ENCODE assay signal across 8 mouse cellular contexts in the genomic region with DNA sequence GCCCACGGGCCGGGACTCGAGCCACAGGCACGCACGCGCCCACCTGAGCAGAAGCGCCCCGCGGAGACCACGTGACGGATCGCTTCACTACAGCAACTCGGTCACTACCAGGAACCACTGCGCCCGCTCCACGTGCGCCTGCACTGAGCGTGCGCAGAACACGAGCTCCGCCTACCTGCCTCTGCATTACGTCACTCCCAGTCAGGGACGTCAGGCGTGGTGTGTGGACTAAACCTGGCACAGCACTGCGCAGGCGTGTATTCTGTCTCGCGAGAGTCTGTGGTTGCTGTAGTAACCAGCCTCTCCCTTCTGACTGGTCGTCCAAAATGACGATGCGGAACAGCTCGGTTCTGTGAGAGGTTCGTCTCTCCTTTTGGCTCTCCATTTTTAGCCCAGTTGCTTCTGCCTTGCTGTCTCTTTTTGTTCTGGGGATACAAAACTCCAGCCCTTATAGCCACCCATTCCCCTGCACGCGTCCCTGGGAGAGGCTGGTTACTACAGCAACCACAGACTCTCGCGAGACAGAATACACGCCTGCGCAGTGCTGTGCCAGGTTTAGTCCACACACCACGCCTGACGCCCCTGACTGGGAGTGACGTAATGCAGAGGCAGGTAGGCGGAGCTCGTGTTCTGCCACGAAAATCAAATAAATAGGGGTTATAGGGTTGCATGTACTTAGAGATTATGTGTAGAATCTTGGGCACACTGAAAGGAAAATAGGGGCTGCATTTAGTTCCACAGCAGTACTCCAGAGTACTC. TPM values are rescaled to one million over a fixed set of nuclear protein-coding genes. Genes with fewer than 3 reads are reported as not detected.
DNase-seq lines count a peak whose midpoint lies in the region; ATAC-seq and TF ChIP-seq lines count a peak whose summit lies in the region.

Rpp38 (minus strand) TSS at position 160 of the 759 bp plus-strand sequence.

- H3K9ac ChIP-seq in ES-E14 (ENCODE audit: insufficient read depth, low read depth, low read length, poor library complexity, severe bottlenecking), result peak within 1 kb of the TSS; percentile 95
- peak within 1 kb of the TSS; percentile 82 for H3K9ac ChIP-seq in forebrain, embryonic 16.5 days (replicated peaks; ENCODE audit: low read depth, low read length)
- peak within 1 kb of the TSS; percentile 68 for H3K9ac ChIP-seq in lung, embryonic 15.5 days

- peak; percentile 97 for ATAC-seq in forebrain, embryonic 16.5 days
- ATAC-seq in lung, embryonic 15.5 days (ENCODE audit: borderline replicate concordance, extremely low read depth, low FRiP score, low TSS enrichment), result peak; percentile 98

- H3K4me2 ChIP-seq in forebrain, embryonic 16.5 days (ENCODE audit: low read length), result peak within 1 kb of the TSS; percentile 78
- peak within 1 kb of the TSS; percentile 62 for H3K4me2 ChIP-seq in lung, embryonic 15.5 days

- peaks cover 5% of the 10 kb centered on the region for H3K27me3 ChIP-seq in forebrain, embryonic 16.5 days (replicated peaks; ENCODE audit: control insufficient read depth, insufficient read depth, low read length)
- H3K27me3 ChIP-seq in lung, embryonic 15.5 days, result peaks cover 14% of the 10 kb centered on the region

- peak; percentile 90 for DNase-seq in ES-E14 (ENCODE audit: low read depth, low spot score)
- DNase-seq in cerebellum, adult 11-12 months, result peak; percentile 99
- peak; percentile 97 for DNase-seq in heart, postnatal 4 days
- peak; percentile 99 for DNase-seq in layer of hippocampus, adult 8-10 months (ENCODE audit: low spot score in 2 of 2)
- DNase-seq in ovary, adult 18-20 months (ENCODE audit: low spot score), result peak; percentile 98
- DNase-seq in thymus, postnatal 0 days (ENCODE audit: low spot score), result peak; percentile 99

- H3K4me1 ChIP-seq in ES-E14 (ENCODE audit: control insufficient read depth in 2 of 2, insufficient read depth in 2 of 2, low read length in 2 of 2, poor library complexity in 1 of 2), result peaks cover 0 to 4% of the 10 kb centered on the region in 2 experiments; a peak in 2 of 4 replicates
- H3K4me1 ChIP-seq in forebrain, embryonic 16.5 days (replicated peaks; ENCODE audit: control insufficient read depth, insufficient read depth, low read length), result peaks cover 24% of the 10 kb centered on the region
- peaks cover 24% of the 10 kb centered on the region for H3K4me1 ChIP-seq in lung, embryonic 15.5 days

- H3K27ac ChIP-seq in ES-E14 (ENCODE audit: insufficient read depth, low read depth, low read length, poor library complexity, severe bottlenecking), result peak within 1 kb of the TSS; percentile 72
- H3K27ac ChIP-seq in forebrain, embryonic 16.5 days (ENCODE audit: low read length), result peak within 1 kb of the TSS; percentile 85
- H3K27ac ChIP-seq in lung, embryonic 15.5 days, result peak within 1 kb of the TSS; percentile 78

- H3K4me3 ChIP-seq in ES-E14 (ENCODE audit: insufficient read depth in 1 of 2, low read depth in 1 of 2, low read length in 2 of 2, poor library complexity in 1 of 2, severe bottlenecking in 1 of 2), result peak within 1 kb of the TSS; percentile 58 to 74
- H3K4me3 ChIP-seq in forebrain, embryonic 16.5 days (replicated peaks; ENCODE audit: low read length), result peak within 1 kb of the TSS; percentile 76
- peak within 1 kb of the TSS; percentile 68 for H3K4me3 ChIP-seq in lung, embryonic 15.5 days

- H3K9me3 ChIP-seq in ES-E14 (ENCODE audit: control insufficient read depth, insufficient read depth, low read depth, low read length), result no peaks in the 10 kb centered on the region
- H3K9me3 ChIP-seq in forebrain, embryonic 16.5 days (ENCODE audit: control insufficient read depth, low read length), result no peaks in the 10 kb centered on the region
- H3K9me3 ChIP-seq in lung, embryonic 15.5 days, result no peaks in the 10 kb centered on the region

- WGBS in forebrain, embryonic 16.5 days, result under 1% methylated on average over 45 of the region's 45 CpGs
- WGBS in lung, embryonic 15.5 days, result under 1% methylated on average over 45 of the region's 45 CpGs

- in situ Hi-C loops in ES-E14 (cut with MboI; ENCODE audit: low sequenced_read_pairs in 2 of 2, unreplicated experiment in 2 of 2), result no loop called here

- peaks cover 10% of the 10 kb centered on the region for H3K36me3 ChIP-seq in ES-E14 (ENCODE audit: control insufficient read depth, insufficient read depth, low read length, poor library complexity, severe bottlenecking)
- H3K36me3 ChIP-seq in forebrain, embryonic 16.5 days (ENCODE audit: control insufficient read depth, insufficient read depth), result peaks cover 10% of the 10 kb centered on the region
- peaks cover 17% of the 10 kb centered on the region for H3K36me3 ChIP-seq in lung, embryonic 15.5 days

TF ChIP-seq in ES-E14, 5 proteins besides CTCF, POLR2A, EP300 and RAD21:
- TF ChIP-seq CHD2 (IDR thresholded peaks at IDR 0.05; ENCODE audit: low read depth, low read length) (peak; percentile 96), MAFK (IDR thresholded peaks at IDR 0.05; ENCODE audit: insufficient read depth, low read depth, low read length) (no peak)

RNA-seq across cellular contexts. Expression of gene Rpp38, which starts in this region (rescaled TPM):
- 12.0 and 20.2 TPM in 2 replicates for total RNA-seq in ES-E14 (2012; rRNA removed)
- polyA plus RNA-seq in forebrain, embryonic 16.5 days (2015; fragmentation: Nextera tagmentation; extraction: Ambion mirVana), result 14.7 and 15.9 TPM in 2 replicates
- total RNA-seq in heart, postnatal 4 days (2021), result 1 to 10 TPM; 6.7 to 7.2 TPM
- 10 to 100 TPM in 2 of 4 experiments, 1 to 10 TPM in 2; 8.3 to 14.4 (median 10.2) TPM for total RNA-seq in layer of hippocampus, adult 8-10 months (2022)
- 18.3 and 19.6 TPM in 2 replicates for polyA plus RNA-seq in lung, embryonic 15.5 days (2015; fragmentation: Nextera tagmentation; extraction: Ambion mirVana)
- polyA plus RNA-seq in thymus, postnatal 0 days (2015; fragmentation: Nextera tagmentation; extraction: Ambion mirVana), result 18.0 and 19.5 TPM in 2 replicates

Comparison
In these comparisons a context has a peak if more than half of its experiments do, and no peak if none do; other contexts are left out.
1. Peak in every context shown above with its lines: DNase-seq, ATAC-seq, H3K4me3 ChIP-seq and H3K27ac ChIP-seq.